ENCODE assay signal across 31 mouse cellular contexts in the genomic region with DNA sequence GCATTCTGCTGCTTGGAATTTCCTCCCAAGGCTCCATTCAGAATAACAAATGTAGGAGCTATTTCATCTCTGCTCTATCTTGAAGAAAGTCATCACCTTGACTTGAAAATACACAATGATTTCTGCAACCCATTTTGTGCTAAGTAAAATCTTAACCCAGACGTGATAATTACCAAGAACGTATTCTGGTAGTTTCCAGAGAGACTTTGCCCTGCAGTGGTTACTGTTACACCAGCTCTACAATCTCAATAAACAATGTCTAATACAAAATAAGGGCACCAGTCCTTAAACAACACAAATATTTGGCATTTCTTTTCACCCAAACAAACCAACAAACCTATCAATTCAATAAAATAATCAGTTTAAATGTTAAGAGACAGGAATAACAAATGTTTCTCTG.
"Had no signal": no experiment of that assay in that cellular context is flagged by ENCODE, and none has a peak within 500 bp of the region (broad histone marks: within the 10 kb centered on the region; RNA-seq: fewer than 3 reads in every experiment).

No protein-coding gene starts in this region.

- H3K4me2 ChIP-seq: heart, embryonic 11.5 days; heart, embryonic 12.5 days; heart, embryonic 13.5 days; heart, embryonic 15.5 days; hindbrain, embryonic 12.5 days; hindbrain, embryonic 13.5 days; hindbrain, embryonic 14.5 days; hindbrain, embryonic 15.5 days; intestine, embryonic 15.5 days; kidney, embryonic 15.5 days had no signal

- H3K9me3 ChIP-seq: heart, embryonic 10.5 days; heart, embryonic 15.5 days; hindbrain, embryonic 12.5 days; hindbrain, embryonic 13.5 days; hindbrain, embryonic 15.5 days; intestine, embryonic 15.5 days; kidney, embryonic 15.5 days had no signal

- H3K4me3 ChIP-seq: heart, adult 2 months; heart, embryonic 10.5 days; heart, embryonic 12.5 days; heart, embryonic 13.5 days; heart, embryonic 15.5 days; hindbrain, embryonic 10.5 days; hindbrain, embryonic 12.5 days; hindbrain, embryonic 13.5 days; hindbrain, embryonic 15.5 days; intestine, embryonic 15.5 days; kidney, embryonic 15.5 days; layer of hippocampus, adult 2 months; left cerebral cortex, adult 2 months had no signal

- H3K27ac ChIP-seq: heart, adult 2 months; heart, embryonic 10.5 days; heart, embryonic 13.5 days; heart, embryonic 15.5 days; hindbrain, embryonic 10.5 days; hindbrain, embryonic 12.5 days; hindbrain, embryonic 13.5 days; hindbrain, embryonic 14.5 days; hindbrain, embryonic 15.5 days; hindbrain, postnatal 0 days; intestine, embryonic 15.5 days; kidney, embryonic 15.5 days; kidney, postnatal 0 days; layer of hippocampus, adult 2 months; left cerebral cortex, adult 2 months had no signal

- DNase-seq: heart, adult 2 months; heart, postnatal 10 days; heart, postnatal 14 days; heart, postnatal 36 days; heart, postnatal 4 days; kidney, adult 18-20 months; kidney, adult 8-10 months; kidney, postnatal 10 days; kidney, postnatal 14 days; kidney, postnatal 4 days; layer of hippocampus, adult 9-11 months; layer of hippocampus, postnatal 36 days had no signal

- H3K27me3 ChIP-seq: heart, embryonic 12.5 days; heart, embryonic 13.5 days; heart, embryonic 15.5 days; hindbrain, embryonic 12.5 days; hindbrain, embryonic 13.5 days; hindbrain, embryonic 15.5 days; intestine, embryonic 15.5 days; kidney, embryonic 15.5 days had no signal

- H3K4me1 ChIP-seq: heart, embryonic 15.5 days; hindbrain, embryonic 10.5 days; hindbrain, embryonic 12.5 days; hindbrain, embryonic 13.5 days; hindbrain, embryonic 15.5 days; intestine, embryonic 15.5 days; kidney, embryonic 15.5 days had no signal

- ATAC-seq: hindbrain, embryonic 16.5 days; hindbrain, postnatal 0 days; intestine, embryonic 15.5 days; intestine, embryonic 16.5 days; intestine, postnatal 0 days had no signal

- H3K9ac ChIP-seq: heart, embryonic 12.5 days; heart, embryonic 13.5 days; heart, embryonic 15.5 days; hindbrain, embryonic 12.5 days; hindbrain, embryonic 13.5 days; hindbrain, embryonic 14.5 days; hindbrain, embryonic 15.5 days; intestine, embryonic 15.5 days; kidney, embryonic 15.5 days had no signal

- H3K36me3 ChIP-seq: heart, embryonic 12.5 days; heart, embryonic 13.5 days; heart, embryonic 15.5 days; hindbrain, embryonic 10.5 days; hindbrain, embryonic 12.5 days; hindbrain, embryonic 13.5 days; hindbrain, embryonic 15.5 days; intestine, embryonic 15.5 days; kidney, embryonic 15.5 days had no signal
